8 mouse cellular contexts compared by ENCODE assay signal in genomic region chr1:151429316-151429715, GRCm38 (mm10). TPM values are rescaled to one million over a fixed set of nuclear protein-coding genes. Genes with fewer than 3 reads are reported as not detected.
DNase-seq lines count a peak whose midpoint lies in the region; ATAC-seq and TF ChIP-seq lines count a peak whose summit lies in the region.

No protein-coding gene starts in this region.

- H3K27ac ChIP-seq in kidney, embryonic 14.5 days (ENCODE audit: low read depth, low read length): peak overlapping the region; percentile 97; the same call in 1 of the 2 replicates
- H3K27ac ChIP-seq in bone marrow macrophage, adult 2 months (ENCODE audit: insufficient read depth, low read depth, low read length): peak overlapping the region; percentile 93
- H3K27ac ChIP-seq in hindbrain, embryonic 16.5 days (ENCODE audit: low read depth, low read length): peak overlapping the region; percentile 89
- peak overlapping the region; percentile 98; the same call in 1 of the 2 replicates for H3K27ac ChIP-seq in midbrain, postnatal 0 days (ENCODE audit: low read depth, low read length)

- H3K36me3 ChIP-seq in kidney, embryonic 14.5 days (ENCODE audit: control insufficient read depth, insufficient read depth, low read length): peaks cover 8% of the 10 kb centered on the region
- H3K36me3 ChIP-seq in hindbrain, embryonic 16.5 days (ENCODE audit: control insufficient read depth, insufficient read depth, low read length): 0 out of 2 replicates have a peak, but pooled peaks cover 2% of the 10 kb centered on the region
- 0 out of 2 replicates have a peak, but pooled peaks cover 3% of the 10 kb centered on the region for H3K36me3 ChIP-seq in midbrain, postnatal 0 days (ENCODE audit: insufficient read depth, low read length)

- H3K4me3 ChIP-seq in kidney, embryonic 14.5 days (ENCODE audit: low read length): peak overlapping the region; percentile 89
- H3K4me3 ChIP-seq in bone marrow macrophage, adult 2 months (ENCODE audit: insufficient read depth, low read length): peak overlapping the region; percentile 93
- peak overlapping the region; percentile 62 for H3K4me3 ChIP-seq in hindbrain, embryonic 16.5 days (ENCODE audit: low read length)
- peak overlapping the region; percentile 88 for H3K4me3 ChIP-seq in midbrain, postnatal 0 days (ENCODE audit: low read depth, low read length)

- H3K9me3 ChIP-seq in kidney, embryonic 14.5 days (ENCODE audit: control insufficient read depth, low read length): no peaks in the 10 kb centered on the region
- no peaks in the 10 kb centered on the region for H3K9me3 ChIP-seq in hindbrain, embryonic 16.5 days (ENCODE audit: control insufficient read depth, low read length)
- no peaks in the 10 kb centered on the region for H3K9me3 ChIP-seq in midbrain, postnatal 0 days (ENCODE audit: low read length)

- 37% methylated on average over 9 of the region's 9 CpGs for WGBS in kidney, embryonic 14.5 days
- 33% methylated on average over 9 of the region's 9 CpGs for WGBS in hindbrain, embryonic 16.5 days
- WGBS in midbrain, postnatal 0 days: 41% methylated on average over 9 of the region's 9 CpGs

- TF ChIP-seq CTCF in bone marrow macrophage, adult 2 months (IDR thresholded peaks at IDR 0.05; ENCODE audit: low read depth, low read length): no peak
- no peak for TF ChIP-seq CTCF in midbrain, postnatal 0 days (IDR thresholded peaks at IDR 0.05)

- no peaks in the 10 kb centered on the region for H3K27me3 ChIP-seq in kidney, embryonic 14.5 days (ENCODE audit: control insufficient read depth, insufficient read depth, low read length)
- no peaks in the 10 kb centered on the region for H3K27me3 ChIP-seq in hindbrain, embryonic 16.5 days (replicated peaks; ENCODE audit: control insufficient read depth, insufficient read depth, low read length)
- H3K27me3 ChIP-seq in midbrain, postnatal 0 days (ENCODE audit: insufficient read depth, low read length): no peaks in the 10 kb centered on the region

- H3K4me1 ChIP-seq in kidney, embryonic 14.5 days (ENCODE audit: control insufficient read depth, insufficient read depth, low read length): peaks cover 4% of the 10 kb centered on the region; the same call in 1 of the 2 replicates
- peaks cover 9% of the 10 kb centered on the region for H3K4me1 ChIP-seq in bone marrow macrophage, adult 2 months (ENCODE audit: control insufficient read depth, insufficient read depth, low read length)
- H3K4me1 ChIP-seq in hindbrain, embryonic 16.5 days (ENCODE audit: control insufficient read depth, insufficient read depth, low read depth, low read length): peaks cover 15% of the 10 kb centered on the region
- H3K4me1 ChIP-seq in midbrain, postnatal 0 days (ENCODE audit: insufficient read depth, low read length): peaks cover 6% of the 10 kb centered on the region

- TF ChIP-seq POLR2A in bone marrow macrophage, adult 2 months (IDR thresholded peaks at IDR 0.05; ENCODE audit: borderline replicate concordance, low read depth, low read length): no peak

- H3K4me2 ChIP-seq in kidney, embryonic 14.5 days (replicated peaks; ENCODE audit: low read depth, low read length): peak overlapping the region; percentile 64
- peak overlapping the region; percentile 75 for H3K4me2 ChIP-seq in hindbrain, embryonic 16.5 days (ENCODE audit: low read length)
- peak overlapping the region; percentile 64 for H3K4me2 ChIP-seq in midbrain, postnatal 0 days (ENCODE audit: low read depth, low read length, poor library complexity, severe bottlenecking)

- no peak for DNase-seq in kidney, adult 8-10 months
- peak; percentile 1 for DNase-seq in midbrain, postnatal 0 days (ENCODE audit: low spot score)
- no peak for DNase-seq in Muller cell, postnatal 12 days (ENCODE audit: inconsistent ontology term)
- DNase-seq in layer of hippocampus, adult 8-10 months (ENCODE audit: low spot score in 2 of 2): no peak
- no peak for DNase-seq in cerebellum, adult 9-10 months

- peak overlapping the region; percentile 95 for H3K9ac ChIP-seq in kidney, embryonic 14.5 days (ENCODE audit: low read depth, low read length)
- H3K9ac ChIP-seq in hindbrain, embryonic 16.5 days (ENCODE audit: low read depth, low read length): peak overlapping the region; percentile 82
- peak overlapping the region; percentile 89 for H3K9ac ChIP-seq in midbrain, postnatal 0 days (replicated peaks; ENCODE audit: low read length, poor library complexity, severe bottlenecking)

- ATAC-seq in kidney, embryonic 14.5 days (ENCODE audit: low FRiP score, low TSS enrichment): no peak
- ATAC-seq in hindbrain, embryonic 16.5 days: no peak
- no peak for ATAC-seq in midbrain, postnatal 0 days (ENCODE audit: low FRiP score)

RNA-seq across cellular contexts. Expression of gene Trmt1l, which starts 1.0 kb away (rescaled TPM):
- 41.7 and 48.0 TPM in 2 replicates for polyA plus RNA-seq in kidney, embryonic 14.5 days (2014; fragmentation: Nextera tagmentation; extraction: Ambion mirVana)
- polyA plus RNA-seq in bone marrow macrophage, adult 2 months (2012; ENCODE audit: insufficient read depth, insufficient read length, missing spikeins): 41.4 and 42.2 TPM in 2 replicates
- 38.4 and 41.4 TPM in 2 replicates for polyA plus RNA-seq in hindbrain, embryonic 16.5 days (2015; fragmentation: Nextera tagmentation; extraction: Ambion mirVana)
- 15.0 and 17.8 TPM in 2 replicates for total RNA-seq in midbrain, postnatal 0 days (2014; rRNA removed)
- polyA plus RNA-seq in midbrain, postnatal 0 days (2015; fragmentation: Nextera tagmentation; extraction: Ambion mirVana): 15.3 and 15.9 TPM in 2 replicates
- total RNA-seq in layer of hippocampus, adult 8-10 months (2022): 10 to 100 TPM; 27.8 to 35.1 (median 32.3) TPM

RNA-seq across cellular contexts. Expression of gene Swt1, which starts 1.1 kb away (rescaled TPM):
- polyA plus RNA-seq in kidney, embryonic 14.5 days (2014; fragmentation: Nextera tagmentation; extraction: Ambion mirVana): 27.6 and 27.9 TPM in 2 replicates
- polyA plus RNA-seq in bone marrow macrophage, adult 2 months (2012; ENCODE audit: insufficient read depth, insufficient read length, missing spikeins): 17.3 and 17.4 TPM in 2 replicates
- 12.6 and 15.1 TPM in 2 replicates for polyA plus RNA-seq in hindbrain, embryonic 16.5 days (2015; fragmentation: Nextera tagmentation; extraction: Ambion mirVana)
- 7.4 and 15.8 TPM in 2 replicates for total RNA-seq in midbrain, postnatal 0 days (2014; rRNA removed)
- polyA plus RNA-seq in midbrain, postnatal 0 days (2015; fragmentation: Nextera tagmentation; extraction: Ambion mirVana): 10.2 and 16.0 TPM in 2 replicates
- total RNA-seq in layer of hippocampus, adult 8-10 months (2022): 10 to 100 TPM; 13.2 to 17.7 (median 15.5) TPM
